Mouse (Mus musculus): ENCODE measurements at regions not wholly inside any gene's neighbourhood (a gene's known extent, or its start where the extent isn't known, plus 50 kb on each side); places are given as distances from the start of the nearest gene placed in this dataset.
A peak's percentile ranks its signal among the peaks of the same experiment; 100 is the strongest.
"Not testable (repeated sequence)": the region's sequence is repeated elsewhere in the genome, so short reads cannot be mapped to it uniquely, and the experiment has no call there.

DNA sequence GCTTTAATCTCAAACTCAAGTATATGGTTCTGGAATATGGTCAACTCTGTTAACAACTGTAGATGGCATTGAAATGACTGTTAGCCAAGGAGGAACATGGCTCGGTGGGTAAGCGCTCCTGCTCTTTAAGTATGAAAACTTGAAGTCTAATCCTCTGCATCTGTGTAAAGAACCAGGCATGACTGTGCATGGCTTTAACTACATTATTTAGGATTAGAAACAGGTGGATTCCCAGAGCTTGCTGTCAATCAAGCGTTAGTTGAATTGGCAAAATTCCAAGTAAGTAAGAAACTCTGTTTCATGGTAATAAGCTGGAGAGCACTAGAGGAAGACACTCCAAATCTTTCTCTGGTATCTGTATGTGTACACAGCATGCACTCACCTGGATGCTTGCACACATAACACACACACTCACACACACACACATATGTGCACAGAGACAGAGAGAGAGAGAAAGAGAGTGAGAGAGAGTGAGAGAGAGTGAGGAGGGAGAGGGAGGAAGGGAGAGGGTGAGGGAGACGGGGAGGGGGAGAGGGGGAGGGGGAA is 993.9 kb upstream of the Pom121l12 start:
- no peak for DNase-seq (ENCODE audit: low spot score in 2 of 2)

- DNase-seq (ENCODE audit: low spot score in 2 of 2) = no peak
These were observed 1014.4 kb upstream of the Pom121l12 start for GRCm38 (mm10) chr11:13584726-13585125.

GRCm38 (mm10) chr11:13555267-13555666 is 1043.8 kb upstream of the Pom121l12 start:
- no peak for DNase-seq (ENCODE audit: low spot score in 2 of 2)

GRCm38 (mm10) chr11:13519618-13520017 is 1054.9 kb upstream of the Cobl start:
- not testable (repeated sequence) for DNase-seq (ENCODE audit: low spot score in 2 of 2)

DNA sequence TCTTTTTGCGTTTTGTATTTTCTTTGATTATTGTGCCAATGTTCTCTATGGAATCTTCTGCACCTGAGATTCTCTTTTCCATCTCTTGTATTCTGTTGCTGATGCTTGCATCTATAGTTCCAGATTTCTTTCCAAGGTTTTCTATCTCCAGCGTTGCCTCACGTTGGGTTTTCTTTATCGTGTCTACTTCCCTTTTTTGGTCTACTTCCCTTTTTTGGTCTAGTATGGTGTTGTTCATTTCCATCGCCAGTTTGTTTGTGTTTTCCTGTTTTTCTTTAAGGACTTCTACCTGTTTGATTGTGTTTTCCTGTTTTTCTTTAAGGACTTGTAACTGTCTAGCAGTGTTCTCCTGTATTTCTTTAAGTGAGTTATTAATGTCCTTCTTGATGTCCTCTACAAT is 1046.2 kb upstream of the Cobl start:
- not testable (repeated sequence) for DNase-seq (ENCODE audit: low spot score in 2 of 2)

- peak in 1 of 2 experiments; percentile 3 for DNase-seq (ENCODE audit: low spot score in 2 of 2)
These were observed 1021.2 kb upstream of the Cobl start for GRCm38 (mm10) chr11:13485971-13486370.

DNA sequence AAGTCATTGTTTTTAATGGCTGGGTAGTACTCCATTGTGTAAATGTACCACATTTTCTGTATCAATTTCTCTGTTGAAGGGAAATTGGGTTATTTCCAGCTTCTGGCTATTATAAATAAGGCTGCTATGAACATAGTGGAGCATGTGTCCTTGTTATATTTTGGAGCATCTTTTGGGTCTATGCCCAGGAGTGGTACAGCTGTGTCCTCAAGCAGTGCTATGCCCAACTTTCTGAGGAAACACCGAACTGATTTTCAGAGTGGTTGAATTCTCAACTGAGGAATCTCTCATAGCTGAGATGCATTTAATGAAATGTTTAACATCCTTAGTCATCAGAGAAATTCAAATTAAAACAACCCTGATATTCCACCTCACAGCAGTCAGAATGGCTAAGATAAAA is 986.8 kb upstream of the Cobl start:
- not testable (repeated sequence) for DNase-seq (ENCODE audit: low spot score in 2 of 2)

DNA sequence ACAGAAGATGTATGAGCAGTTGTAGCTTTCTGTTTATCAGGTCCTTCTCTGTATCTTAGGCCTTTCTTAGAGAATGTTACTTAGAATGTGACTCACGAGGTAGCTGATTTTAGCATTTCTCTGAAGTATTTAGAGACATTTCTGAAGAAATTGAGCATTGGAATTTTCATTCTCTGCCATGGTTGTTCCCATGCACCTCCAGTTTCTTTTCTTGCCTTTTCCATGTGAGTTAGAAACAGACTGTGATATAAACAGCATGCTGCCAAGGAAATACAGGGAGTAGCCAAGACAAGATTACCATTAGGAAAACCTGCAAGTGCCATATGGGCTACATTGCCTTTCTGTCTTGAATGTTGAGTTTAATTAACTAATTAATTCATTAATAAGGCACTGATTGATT is 971.7 kb upstream of the Cobl start:
- DNase-seq (ENCODE audit: low spot score in 2 of 2) = no peak

DNA sequence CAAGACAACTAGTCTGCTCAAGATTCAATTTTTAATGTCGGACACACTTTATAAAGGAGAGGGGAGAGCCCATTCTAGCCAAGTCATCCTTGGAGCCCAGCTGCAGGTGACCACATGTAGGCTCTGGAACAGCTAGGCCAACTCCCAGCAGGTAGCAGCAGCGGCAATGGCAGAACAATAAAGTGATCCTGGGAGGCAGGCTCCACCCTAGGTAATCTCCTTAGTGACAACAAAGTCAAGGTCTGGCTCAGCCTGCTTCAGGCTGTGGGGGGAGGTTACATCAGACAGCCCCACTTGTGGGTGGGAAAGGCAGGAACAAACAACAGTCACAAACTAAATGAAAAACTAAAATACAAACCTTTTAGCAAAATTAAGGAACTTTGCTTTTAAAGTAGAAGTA is 953.1 kb upstream of the Cobl start:
- DNase-seq (ENCODE audit: low spot score in 2 of 2) = not testable (repeated sequence)
